Mouse (Mus musculus) 3134 (cell line): Measurements from ENCODE around the gene Slu7.

ENCODE experiments used
- DNase-seq: peaks from one replicate; pipeline ENCODE4 v3.0.0-alpha.2; 2011; ENCODE audit warnings: low spot score; ENCODE audit not compliant: insufficient read length; ENCODE audit errors: extremely low read depth

Gene Slu7

DNA sequence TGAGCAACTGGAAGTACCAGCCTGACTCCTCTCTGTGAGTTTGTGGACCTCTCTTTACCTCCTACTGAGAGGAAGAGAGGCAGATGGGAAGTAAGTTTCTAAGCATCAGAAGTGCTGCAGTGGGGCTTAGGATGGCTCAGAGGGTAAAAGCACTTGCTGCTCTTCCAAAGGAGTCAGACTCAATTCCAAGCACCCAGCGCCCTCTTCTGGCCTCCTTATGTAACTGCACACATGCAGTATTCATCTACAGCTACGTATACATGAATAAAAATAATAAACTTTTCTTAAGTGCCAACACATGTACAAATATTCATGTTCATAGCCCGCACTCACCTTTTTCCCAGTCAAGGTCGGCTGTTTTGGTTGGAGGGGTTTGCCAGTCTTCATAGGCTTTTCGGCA lies 9.2 kb upstream of the Slu7 start:
- DNase-seq: no peak

DNA sequence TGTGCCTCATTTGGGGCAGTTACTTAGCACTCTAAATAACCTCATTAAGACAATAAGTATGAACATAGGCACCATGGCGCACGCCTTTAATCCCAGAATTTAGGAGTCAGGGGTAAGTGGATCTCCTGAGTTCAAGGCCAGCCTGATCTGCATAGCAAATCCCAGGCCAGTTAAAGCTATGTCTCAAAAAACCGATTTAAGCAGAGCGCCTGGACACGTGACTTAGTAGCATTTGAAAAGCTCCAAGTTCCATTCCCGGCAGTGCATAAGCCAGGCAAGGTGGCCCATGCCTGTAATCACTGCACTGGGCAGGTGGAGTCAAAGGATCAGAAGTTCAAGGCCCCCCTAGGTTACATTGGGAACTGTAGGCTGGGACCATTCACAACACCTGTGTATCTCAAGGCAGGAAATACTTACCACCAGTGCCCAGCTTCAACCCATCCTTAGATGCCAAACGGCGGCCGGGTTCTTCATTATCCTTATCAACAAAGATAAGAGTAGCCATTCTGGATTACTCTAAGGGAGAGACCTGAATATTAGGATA lies 8.3 kb upstream of the Slu7 start:
- no peak for DNase-seq

DNA sequence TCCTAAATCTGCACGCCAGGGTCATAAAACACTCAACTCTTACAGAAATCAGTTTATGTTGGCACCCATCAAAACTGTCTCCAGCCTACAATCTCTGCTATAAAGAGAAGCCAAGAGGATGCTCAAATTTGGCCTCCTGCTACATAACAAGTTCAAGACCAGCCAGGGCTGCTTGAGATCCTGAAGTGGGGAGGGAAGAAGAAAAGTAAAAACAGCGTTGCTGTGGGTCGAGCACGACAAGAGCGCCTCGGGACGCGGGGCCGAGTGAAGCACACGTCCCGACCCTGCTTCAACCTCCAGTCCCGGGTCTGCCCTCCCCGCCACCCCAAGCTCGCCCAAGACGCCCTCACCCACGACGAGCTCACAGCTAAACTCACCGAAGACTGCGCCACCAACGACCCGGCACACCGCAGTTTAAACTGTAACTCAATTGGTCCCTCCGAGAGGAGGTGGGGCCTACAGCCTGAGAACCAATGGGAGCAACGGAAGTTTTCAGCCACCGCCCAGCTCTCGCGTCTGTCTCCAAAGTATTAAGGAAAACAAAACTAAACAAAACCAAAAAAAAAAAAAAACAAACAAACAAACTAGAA lies 7.6 kb upstream of the Slu7 start, which contains the start of gene Pttg1:
TSS of gene Pttg1 (minus strand) at position 428 of the 590 bp plus-strand sequence.
- peak; percentile 82 for DNase-seq

DNA sequence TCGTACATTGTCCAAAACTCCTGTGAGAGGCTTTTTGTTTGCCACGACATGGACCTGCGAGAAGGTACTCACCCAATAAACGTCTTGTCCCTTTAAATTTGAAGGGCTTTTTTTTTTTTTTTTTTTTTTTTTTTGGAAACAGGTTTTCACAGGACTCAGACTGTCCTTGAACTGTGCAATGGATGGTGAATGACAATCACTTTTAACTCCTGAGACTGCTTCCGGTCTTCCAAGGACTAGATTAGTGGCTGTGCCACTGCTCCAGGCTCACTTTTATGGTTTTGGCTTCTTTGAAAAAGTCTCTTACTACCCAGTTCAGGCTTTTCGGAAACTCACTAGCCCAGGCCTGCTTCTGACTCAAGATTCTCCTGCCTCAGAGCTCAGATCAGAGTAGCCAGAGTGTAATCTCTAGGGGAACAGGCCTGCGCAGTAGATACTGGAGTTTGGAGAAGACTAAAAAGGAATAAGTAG lies 7.1 kb upstream of the Slu7 start:
- DNase-seq: peak; percentile 25

DNA sequence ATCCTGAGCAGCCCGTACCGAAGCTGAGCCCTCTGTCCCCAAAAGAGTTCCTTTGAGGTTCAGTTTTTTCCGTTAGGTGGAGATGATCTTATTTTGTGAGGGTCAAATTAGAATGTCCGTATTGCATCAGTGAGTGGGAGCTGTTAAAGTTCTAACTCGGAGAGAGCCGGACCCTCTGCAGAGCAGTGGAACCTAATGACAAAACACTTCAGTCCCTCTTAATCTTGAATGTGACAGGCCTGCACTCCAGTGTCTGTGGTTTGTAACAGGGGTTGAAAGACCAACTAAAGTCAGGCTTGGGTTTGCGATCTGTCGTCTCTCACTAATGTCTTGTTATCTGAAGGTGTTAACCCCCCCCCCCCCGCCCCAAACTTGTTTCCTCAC lies 472 bp downstream of the Slu7 start:
- no peak for DNase-seq

DNA sequence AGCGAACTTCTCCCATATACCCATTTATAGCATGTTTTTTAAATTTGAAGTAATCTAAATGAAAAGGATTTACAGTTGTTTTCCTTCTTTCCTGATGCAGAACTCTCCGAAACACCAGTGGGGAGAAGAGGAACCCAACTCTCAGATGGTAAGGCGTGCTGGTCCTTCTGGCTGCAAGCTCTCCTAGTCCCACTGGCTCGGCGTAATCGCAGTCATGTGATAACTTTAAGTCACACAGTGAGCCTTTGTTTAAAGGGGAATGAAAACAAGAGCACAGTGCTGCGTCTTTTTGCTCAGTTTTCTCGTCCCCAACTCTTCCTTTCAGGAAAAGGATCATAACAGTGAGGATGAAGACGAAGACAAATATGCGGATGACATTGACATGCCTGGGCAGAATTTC lies 7.6 kb downstream of the Slu7 start:
- no peak for DNase-seq

DNA sequence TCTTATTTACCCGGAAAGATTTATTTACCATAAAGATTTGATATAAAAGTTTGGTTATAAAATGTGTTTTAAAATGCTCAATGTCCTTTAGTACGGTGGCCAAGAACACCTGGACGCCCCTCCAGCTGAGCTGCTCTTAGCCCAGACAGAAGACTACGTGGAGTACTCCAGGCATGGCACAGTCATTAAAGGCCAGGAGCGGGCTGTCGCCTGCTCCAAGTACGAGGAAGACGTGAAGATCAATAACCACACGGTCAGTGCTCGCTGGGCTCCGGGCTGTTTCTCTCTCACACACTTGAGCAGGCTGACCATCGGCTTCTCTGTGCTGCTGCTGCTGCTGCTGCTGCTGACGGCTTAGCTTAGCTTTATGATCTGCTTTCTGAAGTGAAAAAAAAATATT lies 9.6 kb downstream of the Slu7 start:
- DNase-seq: no peak

DNA sequence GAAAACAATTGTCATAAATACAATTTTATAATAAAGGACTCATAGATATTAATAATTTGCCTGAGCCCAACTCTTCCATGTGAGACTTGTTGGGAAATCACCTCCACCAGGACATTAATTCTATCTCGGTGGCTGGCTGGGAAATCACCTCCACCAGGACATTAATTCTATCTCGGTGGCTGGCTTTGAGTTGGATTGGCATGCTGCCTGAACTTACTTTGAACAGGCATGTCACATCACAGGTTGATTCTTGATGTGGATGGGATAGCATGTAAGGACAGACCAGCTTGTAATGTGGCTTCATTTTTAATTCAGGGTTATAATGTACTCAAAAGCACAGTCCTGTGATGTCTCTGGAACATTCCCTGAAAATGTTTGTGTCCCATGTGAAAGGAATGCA lies 16.4 kb downstream of the Slu7 start:
- DNase-seq: no peak

DNA sequence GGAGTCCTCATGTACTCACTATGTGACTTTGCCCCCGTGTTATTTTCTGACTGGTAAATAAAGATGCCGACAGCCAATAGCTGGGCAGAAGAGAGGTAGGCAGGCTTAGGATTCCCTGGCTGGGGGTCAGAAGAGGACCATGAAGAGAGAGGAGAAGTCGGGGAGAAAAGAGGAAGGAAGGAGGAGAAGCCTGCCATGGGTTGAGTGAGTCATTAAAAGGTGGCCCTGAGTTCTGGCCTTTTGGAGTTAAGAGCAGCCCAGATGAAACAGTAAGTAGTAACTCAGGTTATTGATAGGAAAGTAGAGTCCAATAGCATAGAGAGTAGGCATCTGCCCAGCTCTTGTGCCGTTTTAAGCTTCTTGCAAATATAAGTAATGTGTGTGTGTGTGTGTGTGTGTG lies 17.8 kb downstream of the Slu7 start:
- no peak for DNase-seq

DNA sequence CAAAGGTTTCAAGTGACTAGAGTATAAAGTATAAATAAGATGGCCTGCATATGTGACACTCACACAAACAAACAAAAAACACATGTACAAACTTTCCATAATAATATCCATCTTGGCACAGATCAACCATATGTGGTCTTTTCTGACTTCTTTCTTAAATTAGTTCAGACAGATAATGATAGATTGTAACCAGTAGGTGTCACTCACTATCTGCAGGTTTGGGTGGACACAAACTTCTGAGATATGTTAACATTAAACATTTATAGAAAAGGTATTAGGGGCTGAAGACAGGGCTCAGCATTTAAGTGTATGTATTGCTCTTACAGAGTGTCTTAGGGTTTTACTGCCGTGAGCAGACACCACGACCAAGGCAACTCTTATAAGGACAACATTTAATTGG lies 18.7 kb downstream of the Slu7 start:
- DNase-seq: no peak

DNA sequence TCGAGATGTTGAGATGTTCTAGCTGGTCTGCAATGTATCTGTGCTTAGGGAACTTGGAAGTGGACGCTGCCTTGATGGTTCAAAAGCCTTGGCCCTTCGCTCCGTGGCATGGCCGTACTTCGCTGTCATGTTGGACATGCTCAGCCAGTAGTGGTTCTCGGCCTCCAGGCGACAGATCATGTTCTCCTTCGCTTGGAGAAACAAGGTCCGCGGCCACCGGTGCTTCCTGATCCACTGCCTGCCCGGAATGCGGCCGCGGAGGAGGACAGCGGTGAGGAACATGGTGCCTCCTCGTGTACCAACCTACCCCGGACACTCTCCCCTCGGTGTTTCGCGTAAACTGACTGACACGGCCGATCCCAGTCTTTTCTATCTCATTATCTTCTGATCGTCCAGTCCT lies 29.7 kb downstream of the Slu7 start:
- no peak for DNase-seq

DNA sequence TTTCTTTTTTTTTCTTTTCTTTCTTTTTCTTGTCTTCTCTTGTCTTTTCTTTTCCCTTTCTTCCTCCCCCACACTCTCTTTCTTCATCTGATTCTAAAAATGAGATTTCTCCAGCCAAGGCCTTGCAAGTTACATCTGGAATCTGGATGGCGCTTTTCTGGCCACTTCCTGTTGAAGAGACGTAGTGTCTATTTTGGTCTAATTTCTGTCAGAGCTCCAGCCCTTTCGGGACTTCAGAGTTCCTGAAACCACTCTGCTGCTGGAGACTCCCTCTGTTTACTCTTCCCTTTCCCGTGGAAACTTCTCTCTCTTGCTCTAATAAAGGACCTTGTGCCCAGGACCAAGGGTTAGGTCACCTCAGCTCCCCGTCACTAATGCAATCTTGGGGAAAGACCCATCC lies 36.6 kb downstream of the Slu7 start:
- no peak for DNase-seq

DNA sequence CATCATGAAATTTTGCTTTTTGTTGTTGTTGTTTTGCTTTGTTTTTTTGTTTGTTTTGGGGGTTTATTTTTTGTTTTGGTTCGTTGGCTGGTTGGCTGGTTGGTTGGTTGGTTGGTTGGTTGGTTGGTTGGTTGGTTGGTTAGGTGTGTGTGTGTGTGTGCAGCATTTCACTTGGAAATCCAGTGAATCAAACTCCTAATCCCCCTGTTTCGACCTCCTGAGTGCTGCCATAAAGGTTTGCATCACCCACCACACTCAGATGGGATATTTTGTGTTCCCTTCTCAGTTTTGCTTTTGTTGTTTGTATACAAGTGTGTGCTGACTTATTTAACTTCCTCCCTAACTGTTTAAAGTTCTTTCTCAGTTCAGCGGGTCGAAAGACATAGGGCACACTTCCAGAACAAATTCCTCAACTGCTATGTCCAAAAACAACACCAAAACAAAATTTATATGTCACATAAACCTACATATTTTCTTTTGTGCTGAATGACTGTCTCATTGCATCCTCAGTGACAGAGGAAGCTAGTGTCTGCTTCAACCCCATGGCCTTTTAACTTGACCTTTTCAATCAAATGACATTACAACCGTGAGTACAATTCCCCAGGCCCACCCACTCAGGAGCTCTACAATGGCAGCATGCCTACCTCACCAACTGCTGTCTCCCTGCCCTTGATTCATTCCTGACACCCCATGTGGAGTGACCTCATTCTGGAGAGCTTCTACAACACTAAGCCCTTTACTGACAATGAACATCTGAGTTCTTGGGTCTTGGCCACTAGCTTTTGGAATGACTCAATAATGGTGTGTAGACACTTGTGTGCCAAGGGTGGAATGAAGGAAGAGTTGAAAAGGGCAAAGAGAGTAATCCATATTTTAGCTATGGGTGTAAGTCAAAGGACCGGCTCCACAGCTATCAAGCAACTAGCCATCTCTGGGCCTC lies 37.6 kb downstream of the Slu7 start:
- DNase-seq: no peak

DNA sequence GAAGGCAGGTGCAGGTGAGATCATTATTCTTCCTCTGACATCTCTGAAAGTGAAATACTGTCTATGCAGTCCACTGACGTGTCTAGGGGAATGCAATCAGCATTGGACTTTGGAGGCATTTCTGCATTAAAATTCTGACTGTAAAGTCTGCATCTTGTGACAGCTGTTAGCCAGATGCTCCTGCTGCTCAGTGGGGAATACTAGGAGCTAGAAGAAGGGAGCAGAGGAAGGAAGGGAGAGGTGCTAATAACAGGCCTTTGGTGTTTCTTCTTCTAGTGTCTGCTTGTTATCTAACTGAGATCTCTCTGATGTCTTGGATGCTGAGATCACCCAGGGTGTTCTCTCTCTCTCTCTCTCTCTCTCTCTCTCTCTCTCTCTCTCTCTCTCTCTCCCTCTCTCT lies 39.6 kb downstream of the Slu7 start:
- DNase-seq: no peak

DNA sequence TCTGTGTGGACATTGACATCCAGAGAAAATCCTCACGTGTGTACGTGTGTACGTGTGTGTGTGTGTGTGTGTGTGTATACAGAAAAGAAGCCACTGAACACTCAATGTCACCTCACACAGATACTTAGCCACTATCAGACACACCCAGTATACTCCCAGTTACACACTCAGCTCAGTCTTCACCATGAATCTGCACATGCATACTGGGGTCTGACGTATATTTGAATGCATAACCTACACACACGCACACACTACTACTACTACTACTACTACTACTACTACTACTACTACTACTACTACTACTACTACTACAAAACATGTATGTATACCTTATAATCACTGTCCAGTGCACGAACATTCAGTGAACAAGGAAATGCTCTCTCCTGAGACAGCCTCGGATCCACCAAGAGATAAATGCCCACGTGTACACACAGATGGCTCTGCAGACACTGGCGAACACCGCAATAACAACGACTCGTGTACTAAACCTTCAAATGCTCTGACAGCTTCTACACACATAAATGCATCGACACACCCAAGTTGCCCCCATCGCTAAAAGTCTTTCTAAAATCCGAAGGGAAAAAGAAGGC lies 40.2 kb downstream of the Slu7 start:
- no peak for DNase-seq

DNA sequence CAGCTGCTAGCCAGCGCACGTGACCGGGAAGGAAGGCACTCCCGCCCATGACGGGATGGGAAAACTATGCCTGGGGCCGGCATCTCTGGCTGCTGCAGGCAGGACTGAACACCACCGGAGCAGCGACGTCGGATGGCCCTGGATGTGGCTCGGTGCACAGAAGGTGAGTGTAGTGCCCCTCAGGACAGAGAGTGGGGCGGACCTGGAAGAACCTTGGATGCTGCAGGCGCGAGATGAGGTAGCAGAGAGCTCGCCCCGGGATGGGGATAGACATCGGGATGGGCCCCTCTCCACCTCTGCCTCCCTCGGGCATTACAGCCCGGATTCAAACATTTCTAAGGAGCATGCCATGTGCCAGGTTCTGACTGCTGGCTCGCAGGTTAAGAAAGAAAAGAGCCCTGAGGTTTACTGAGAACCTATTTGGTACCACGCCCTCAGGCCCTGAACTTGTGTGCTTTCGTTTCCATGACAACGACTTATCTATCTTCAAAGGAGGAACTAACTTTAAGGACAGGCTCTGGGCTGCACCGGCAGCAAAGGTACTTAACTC lies 40.8 kb downstream of the Slu7 start, which contains the start of gene C1qtnf2:
TSS of gene C1qtnf2 (plus strand) at position 52 of the 550 bp plus-strand sequence.
- no peak for DNase-seq

DNA sequence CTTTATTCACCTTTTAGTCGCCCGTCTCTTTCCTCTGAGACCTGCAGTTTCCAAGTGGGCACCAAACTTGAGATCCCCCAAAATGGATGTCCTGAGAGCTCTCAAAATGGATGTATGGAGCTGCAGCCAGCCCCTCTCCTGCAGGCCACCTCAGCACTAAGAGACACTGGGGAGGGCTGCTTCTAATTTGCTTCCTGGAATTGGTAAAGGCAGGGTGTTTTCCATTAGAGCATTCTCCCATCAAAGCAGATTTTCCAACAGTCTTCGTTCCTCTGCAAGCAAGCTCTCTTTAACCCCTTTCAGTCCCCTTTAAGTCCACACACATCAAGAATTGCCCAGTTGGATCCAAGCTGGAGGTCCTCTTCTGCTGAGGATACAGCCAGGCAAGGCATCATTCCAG lies 45.8 kb downstream of the Slu7 start:
- DNase-seq: no peak

DNA sequence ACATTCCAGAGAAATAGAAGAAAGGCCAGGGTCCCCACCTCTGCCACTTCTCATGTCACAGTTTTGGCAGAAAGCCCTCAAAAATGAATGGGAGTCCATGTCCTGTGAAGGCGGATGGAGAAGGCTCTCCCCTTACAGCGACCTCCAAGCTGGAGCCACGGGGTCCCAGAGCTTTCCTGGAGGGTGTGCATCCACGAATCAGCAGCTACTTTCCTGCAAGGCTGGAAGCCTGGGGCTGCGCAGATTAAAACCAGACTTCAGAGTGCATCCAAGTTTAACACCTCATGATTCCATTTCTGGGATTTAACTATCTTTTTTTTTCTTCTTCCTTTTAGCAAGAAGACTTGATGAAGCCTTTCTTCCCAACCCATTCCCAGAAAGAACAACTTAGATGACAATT lies 47.0 kb downstream of the Slu7 start:
- no peak for DNase-seq

DNA sequence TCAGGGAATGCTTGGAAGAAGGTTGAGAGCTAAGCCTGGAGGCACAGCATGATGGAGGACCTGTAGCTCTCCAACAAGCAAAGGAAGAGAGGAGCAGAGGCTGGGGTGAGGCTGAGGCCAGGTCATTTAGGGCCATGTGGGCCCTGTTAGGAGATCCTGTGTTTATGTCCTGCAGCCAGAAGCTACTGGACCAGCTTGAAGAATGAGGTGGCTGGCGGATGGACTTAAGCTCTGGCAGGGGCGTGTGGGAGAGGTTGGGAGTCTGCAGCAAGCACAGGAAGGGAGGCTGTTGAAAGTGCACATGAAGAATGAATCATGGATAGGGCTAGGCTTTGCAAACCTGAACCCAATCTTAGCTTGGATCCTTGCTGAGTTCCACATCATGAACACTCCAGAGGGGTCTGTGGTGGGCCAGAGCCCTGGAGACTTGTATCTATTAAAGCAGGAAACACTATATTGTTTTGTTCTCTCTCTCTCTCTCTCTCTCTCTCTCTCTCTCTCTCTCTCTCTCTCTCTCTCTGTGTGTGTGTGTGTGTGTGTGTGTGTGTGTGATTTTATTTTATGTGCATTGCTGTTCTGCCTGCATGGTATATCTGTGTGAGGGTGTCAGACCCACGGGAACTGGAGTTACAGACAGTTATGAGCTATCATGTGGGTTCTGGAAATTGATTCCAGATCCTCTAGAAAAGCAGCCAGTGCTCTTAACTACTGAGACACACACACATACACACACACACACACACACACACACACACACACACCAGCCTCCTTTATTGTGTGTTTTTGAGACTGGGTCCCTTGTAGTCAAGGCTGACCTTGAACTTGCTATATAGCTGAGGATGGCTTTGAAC lies 48.4 kb downstream of the Slu7 start:
- no peak for DNase-seq

DNA sequence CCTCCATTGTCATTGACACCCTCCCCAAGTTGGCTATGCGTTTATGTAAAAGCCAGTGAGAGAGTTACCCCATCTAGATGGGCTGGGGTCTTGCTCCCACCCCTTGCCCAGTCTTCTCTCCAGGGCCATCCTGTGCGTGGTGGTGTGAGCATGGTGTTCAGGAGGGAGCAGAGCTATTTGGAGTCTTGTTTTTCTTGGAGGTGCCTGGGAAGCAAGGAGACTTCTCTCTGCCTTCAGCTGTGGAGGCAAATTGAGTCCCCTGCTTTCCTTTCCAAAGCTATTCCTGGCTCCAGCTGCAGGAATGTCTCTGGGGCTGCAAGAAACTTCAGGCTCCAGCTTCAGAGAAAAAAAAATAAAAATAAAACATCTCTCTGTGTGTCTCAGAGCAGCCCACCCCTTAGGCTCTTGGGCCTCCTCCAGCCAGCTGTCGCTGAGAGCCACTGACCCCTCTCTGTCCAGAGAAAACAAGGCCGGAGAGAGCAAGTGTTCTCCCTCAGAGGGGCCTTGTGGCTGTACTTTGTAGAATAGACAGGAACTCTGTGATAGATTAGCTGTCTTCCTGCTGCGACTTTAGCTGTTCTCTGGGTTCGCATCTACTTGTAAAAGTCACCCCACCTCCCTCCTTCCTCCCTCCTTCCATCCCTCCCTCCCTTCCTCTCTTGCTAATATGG lies 49.7 kb downstream of the Slu7 start:
- no peak for DNase-seq
